Mouse (Mus musculus): ENCODE measurements around the gene Susd4.
A peak's percentile ranks its signal among the peaks of the same experiment; 100 is the strongest.

The Susd4 gene

GRCm38 (mm10) chr1:182785504-182785903 lies 21.8 kb downstream of the Susd4 start:
- DNase-seq (ENCODE audit: extremely low spot score, low read depth, low spot score): no peak

DNA sequence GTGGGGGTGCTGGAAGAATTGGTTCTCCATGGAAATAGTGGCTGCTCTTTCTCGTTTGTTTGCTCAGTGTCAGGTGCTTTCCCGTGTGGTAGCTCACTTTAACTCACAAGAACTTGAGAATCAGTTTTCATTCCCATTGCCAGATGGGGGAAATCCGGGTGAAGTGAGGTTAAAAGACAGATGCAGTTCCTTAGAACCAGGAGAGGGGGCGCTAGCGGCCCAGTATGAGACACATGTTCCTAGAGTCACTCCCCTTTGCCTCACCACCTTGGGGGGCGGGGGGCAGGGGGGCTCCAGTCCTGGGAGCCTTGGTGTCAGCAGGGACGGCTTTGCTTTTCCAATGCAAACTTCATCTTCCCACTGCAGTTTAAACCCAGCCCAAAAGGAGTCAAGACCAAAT lies 23.4 kb downstream of the Susd4 start:
- no peak for DNase-seq (ENCODE audit: extremely low spot score, low read depth, low spot score)

GRCm38 (mm10) chr1:182788896-182789295 lies 25.2 kb downstream of the Susd4 start:
- DNase-seq (ENCODE audit: extremely low spot score, low read depth, low spot score): no peak

GRCm38 (mm10) chr1:182792521-182793071 lies 28.9 kb downstream of the Susd4 start:
- DNase-seq (ENCODE audit: extremely low spot score, low read depth, low spot score): peak; percentile 57

GRCm38 (mm10) chr1:182794221-182794620 lies 30.6 kb downstream of the Susd4 start:
- no peak for DNase-seq (ENCODE audit: extremely low spot score, low read depth, low spot score)

DNA sequence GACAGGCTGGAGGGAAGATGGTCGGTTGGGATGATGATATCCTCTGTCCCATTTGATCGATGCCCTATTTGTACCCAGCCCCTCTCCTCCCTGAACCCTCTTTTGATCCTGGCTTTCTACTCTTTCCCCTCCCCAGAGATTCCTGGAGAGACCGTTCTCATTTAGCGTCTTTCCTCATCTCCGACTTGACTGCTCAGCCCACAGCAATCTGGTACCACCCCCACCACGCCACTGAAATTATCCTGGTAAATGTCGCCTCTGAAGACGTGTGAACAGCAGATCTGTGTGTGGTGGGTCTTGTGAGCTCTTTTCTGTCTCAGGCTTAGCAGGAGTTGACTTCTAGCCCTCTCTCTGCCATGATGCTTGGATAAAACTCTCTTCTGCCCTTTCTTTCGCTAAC lies 31.0 kb downstream of the Susd4 start:
- no peak for DNase-seq (ENCODE audit: extremely low spot score, low read depth, low spot score)

DNA sequence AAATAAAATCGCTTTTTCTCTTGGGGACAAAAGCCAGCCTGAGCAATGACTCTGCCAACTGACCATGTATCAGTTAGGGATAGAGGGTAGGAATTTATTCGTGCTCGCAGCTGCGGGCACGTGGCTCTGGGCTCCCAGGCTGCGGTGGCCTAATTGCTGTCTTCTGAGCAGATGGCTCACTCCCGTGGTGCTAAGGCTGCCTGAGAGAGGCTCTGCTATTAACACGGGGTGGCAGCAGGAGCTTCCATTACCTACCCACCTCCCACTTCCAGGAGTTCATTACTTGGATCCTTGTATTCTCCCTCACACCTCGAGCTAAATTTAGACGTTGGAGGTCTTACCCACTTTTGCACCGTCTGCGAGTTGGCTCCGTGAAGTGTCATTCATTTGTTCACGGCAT lies 33.4 kb downstream of the Susd4 start:
- no peak for DNase-seq (ENCODE audit: extremely low spot score, low read depth, low spot score)

GRCm38 (mm10) chr1:182801590-182801989 lies 37.9 kb downstream of the Susd4 start:
- no peak for DNase-seq (ENCODE audit: extremely low spot score, low read depth, low spot score)

DNA sequence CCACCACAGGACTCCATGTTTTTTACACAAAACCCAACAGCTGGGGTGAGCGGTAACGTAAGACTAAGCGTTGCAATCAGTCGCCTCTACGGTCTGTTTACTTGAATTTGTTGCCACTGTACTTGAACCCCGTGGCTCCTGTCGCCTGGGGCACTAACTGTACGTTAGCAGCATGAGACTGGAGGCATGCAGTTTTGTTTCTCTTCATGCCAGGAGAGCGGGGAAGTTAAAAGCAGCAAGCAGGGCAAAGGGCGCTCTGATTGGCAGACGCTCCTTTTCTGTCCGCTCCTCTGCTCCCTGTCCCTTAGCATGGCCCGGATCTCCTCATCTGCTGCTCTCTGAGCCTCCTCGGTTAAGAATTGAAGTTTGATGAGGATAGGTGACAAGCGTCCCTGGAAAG lies 39.2 kb downstream of the Susd4 start:
- DNase-seq (ENCODE audit: extremely low spot score, low read depth, low spot score): no peak

- DNase-seq (ENCODE audit: extremely low spot score, low read depth, low spot score): no peak
Observed at GRCm38 (mm10) chr1:182813991-182814390, 50.3 kb downstream of the Susd4 start.

DNA sequence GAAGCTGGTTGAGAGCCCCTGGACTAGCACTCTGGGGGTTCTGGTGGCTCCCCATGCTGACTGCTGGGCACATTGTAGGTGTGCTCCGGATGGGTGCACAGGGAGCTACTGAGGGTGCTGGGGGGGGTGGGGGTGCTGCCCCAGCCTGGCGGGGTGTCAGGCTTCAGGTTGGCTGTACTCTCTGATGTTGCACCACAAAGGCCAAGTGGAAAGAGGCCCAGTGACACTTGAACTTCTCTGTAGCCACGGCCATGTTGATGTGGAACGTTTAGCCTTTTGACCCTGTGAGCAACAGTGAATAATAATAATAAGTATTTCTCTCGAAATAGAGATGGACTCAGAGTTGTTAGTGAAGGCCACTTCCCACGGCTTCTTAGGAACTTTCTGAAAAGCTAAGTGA lies 50.9 kb downstream of the Susd4 start:
- DNase-seq (ENCODE audit: extremely low spot score, low read depth, low spot score): no peak

GRCm38 (mm10) chr1:182817106-182817505 lies 53.4 kb downstream of the Susd4 start:
- no peak for DNase-seq (ENCODE audit: extremely low spot score, low read depth, low spot score)

GRCm38 (mm10) chr1:182817624-182818023 lies 54.0 kb downstream of the Susd4 start:
- DNase-seq (ENCODE audit: extremely low spot score, low read depth, low spot score): no peak

DNA sequence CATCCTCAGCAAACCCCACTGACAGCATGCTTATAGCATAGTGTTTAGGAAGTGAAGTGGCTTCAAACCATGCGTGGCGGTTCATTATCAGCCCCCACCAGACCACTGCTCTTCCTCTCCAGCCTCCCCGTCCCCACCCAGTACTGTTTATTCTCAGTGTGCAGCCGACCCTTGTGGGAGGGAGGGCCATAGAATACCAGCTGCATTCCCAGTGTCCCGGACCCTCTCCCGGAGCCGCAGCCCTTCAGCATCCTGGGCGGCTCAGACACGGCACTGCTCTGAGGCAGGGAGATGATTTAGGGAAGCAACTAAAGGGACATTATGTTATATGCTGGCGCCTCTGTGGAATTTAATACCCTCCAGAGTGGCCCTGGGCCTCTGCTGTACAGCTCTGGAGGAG lies 55.3 kb downstream of the Susd4 start:
- DNase-seq (ENCODE audit: extremely low spot score, low read depth, low spot score): no peak

DNA sequence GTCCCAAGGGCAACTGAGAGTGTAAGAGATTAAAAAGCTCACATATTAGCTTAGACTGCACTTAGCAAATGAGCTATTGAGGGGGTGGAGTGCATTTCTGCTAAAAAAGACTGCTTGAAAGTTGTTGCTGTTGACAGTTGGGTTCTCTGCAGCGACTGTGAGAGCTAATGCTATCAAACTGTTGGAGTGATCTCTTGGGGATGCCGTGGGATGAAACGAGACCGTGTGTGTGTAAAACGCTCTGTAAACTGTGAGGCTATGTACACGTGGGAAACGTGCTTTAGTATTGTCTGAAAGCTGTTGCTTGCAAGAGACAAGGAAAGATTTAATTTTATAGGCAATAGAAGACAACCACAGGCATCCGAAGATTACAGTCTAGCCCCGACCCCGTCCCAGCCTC lies 59.1 kb downstream of the Susd4 start:
- DNase-seq (ENCODE audit: extremely low spot score, low read depth, low spot score): no peak

GRCm38 (mm10) chr1:182823723-182824421 lies 60.2 kb downstream of the Susd4 start:
- DNase-seq (ENCODE audit: extremely low spot score, low read depth, low spot score): no peak

DNA sequence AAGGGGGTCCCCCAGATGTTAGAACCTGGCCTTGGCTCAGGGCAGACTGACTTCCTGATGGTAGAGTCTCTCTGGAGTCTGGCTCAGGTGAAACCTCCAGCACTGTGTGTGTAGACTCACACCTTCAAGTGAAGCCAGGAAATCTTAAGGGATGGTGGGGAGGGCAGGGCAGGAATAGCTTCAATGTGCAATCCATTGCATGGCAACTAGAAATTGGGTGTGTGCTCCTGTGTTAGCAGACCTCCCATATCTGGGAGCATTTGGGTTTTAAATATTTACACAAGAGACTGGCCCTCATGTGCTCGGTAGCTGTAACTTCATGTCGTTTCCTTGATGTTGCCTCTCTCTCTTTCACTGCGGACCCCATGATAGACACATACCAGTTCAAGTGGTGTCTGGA lies 62.9 kb downstream of the Susd4 start:
- no peak for DNase-seq (ENCODE audit: extremely low spot score, low read depth, low spot score)

- DNase-seq (ENCODE audit: extremely low spot score, low read depth, low spot score): no peak
Observed at GRCm38 (mm10) chr1:182838061-182838460, 74.4 kb downstream of the Susd4 start.

DNA sequence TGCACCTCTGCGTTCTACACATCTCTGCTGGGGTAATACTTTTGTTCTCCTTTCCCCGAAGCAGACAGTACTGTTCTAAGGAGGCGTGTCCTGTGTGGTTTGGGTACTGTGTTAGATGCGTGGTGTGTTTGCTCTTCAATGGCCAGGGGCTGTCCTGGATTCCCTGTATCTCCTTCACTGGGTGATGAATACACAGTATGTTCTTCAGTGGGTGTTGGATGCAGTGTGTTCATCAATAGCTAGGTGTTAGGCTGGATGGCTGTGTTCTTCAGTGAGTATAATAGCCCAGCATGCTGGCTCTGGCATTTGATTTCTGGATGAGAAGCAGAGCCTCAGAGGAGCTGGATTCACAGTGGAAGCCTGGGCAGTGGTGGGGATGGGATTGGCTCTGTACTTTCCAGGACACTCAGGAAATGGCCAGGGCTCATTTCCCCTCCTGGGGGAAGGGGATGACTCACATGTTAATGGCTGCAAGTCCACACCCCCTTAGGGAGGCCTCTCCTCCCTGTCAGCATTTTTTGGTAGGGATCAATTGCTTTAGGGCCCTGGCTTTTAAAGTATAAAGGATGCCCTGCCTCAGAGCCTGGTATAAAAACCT lies 75.8 kb downstream of the Susd4 start:
- no peak for DNase-seq (ENCODE audit: extremely low spot score, low read depth, low spot score)

DNA sequence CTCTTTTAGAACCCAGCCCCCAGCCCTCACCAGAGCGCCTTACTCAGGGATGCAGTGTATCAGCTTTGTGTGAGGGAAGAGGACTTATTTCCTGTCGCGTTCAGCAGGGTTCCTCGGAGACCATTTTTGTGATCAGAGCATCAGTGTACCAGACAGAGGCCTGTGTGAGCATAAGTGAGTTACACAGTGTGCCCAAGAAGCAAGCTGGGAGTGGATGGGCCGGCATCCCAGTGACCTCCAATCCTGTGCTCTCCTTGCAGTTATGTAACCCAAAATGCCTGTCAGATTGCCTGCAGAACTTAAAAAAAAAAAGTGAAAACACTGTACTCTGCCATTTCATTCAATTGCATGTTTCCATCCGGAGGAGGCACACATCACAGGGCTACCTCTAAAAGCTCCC lies 76.4 kb downstream of the Susd4 start:
- DNase-seq (ENCODE audit: extremely low spot score, low read depth, low spot score): no peak

- DNase-seq (ENCODE audit: extremely low spot score, low read depth, low spot score): no peak
Observed at GRCm38 (mm10) chr1:182840606-182841005, 76.9 kb downstream of the Susd4 start.

- no peak for DNase-seq (ENCODE audit: extremely low spot score, low read depth, low spot score)
Observed at GRCm38 (mm10) chr1:182849556-182849955, 85.9 kb downstream of the Susd4 start.

GRCm38 (mm10) chr1:182850080-182850479 lies 86.4 kb downstream of the Susd4 start:
- no peak for DNase-seq (ENCODE audit: extremely low spot score, low read depth, low spot score)
